Mouse (Mus musculus): ENCODE results near the gene Nrp1.

- no peak for TF ChIP-seq EP300 (IDR thresholded peaks at IDR 0.05; ENCODE audit: low read length)
- no peak for TF ChIP-seq CTCF (conservative IDR thresholded peaks at IDR 0.05 in 1 of 2, IDR thresholded peaks at IDR 0.05 in 1 of 2; ENCODE audit: low read depth in 2 of 2, low read length in 2 of 2)
- no peak for TF ChIP-seq POLR2A (IDR thresholded peaks at IDR 0.05; ENCODE audit: low read depth, low read length)
- TF ChIP-seq USF1 (IDR thresholded peaks at IDR 0.05; ENCODE audit: low read depth, low read length): no peak
- TF ChIP-seq ZKSCAN1 (IDR thresholded peaks at IDR 0.05; ENCODE audit: borderline replicate concordance, low read depth, low read length): no peak
- TF ChIP-seq ZMIZ1 (IDR thresholded peaks at IDR 0.05; ENCODE audit: low read depth, low read length): no peak
Measured at GRCm38 (mm10) chr8:128371026-128371425, 12.6 kb downstream of the Nrp1 start.

Data from CH12.LX (cell line).